Mouse (Mus musculus) ovary, postnatal 36 days (tissue): ENCODE data around the gene Zrsr1.
A peak's percentile ranks its signal among the peaks of the same experiment; 100 is the strongest.

Source experiments
- DNase-seq: peaks from one replicate; pipeline ENCODE4 v3.0.0; 2022; ENCODE audit warnings: low spot score, mixed read lengths

Gene Zrsr1

DNA sequence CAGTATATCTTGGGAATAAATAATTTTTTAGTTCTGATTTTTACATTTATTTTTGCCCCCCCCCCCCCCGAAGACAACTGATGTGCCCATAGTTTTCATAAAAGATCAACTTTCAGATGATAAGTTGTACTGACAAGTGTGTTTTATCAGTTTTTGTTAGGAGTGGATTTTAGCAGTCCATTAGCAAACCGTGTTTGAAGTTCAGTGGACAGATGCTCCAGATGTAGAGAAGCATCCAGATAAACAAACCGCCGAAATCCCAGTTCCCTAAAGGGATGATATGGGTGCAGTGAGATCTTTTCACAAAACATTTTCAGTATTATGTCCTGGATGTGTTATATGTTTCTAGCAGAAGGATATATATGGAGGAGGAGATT is 37.0 kb downstream of the Zrsr1 start:
- no peak for DNase-seq

DNA sequence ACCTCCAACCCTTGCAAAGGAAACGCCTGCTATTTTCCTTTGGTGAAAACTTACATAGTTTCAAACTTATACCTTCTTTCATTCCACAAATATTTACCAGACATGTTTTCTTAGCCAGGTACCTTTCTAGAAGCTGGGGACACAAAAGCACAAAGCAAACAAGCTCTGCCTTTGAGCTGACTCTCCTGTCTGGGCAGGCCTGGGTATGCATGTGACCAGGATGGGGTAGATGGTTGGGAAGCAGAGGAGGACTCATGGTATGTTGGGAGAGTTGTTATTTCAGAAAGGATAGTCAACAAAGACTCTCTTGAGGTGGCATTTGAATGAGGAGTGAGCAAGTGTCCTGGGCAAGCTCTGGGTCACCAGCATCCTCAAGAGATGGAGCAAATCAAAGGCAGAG is 41.3 kb downstream of the Zrsr1 start:
- no peak for DNase-seq

DNA sequence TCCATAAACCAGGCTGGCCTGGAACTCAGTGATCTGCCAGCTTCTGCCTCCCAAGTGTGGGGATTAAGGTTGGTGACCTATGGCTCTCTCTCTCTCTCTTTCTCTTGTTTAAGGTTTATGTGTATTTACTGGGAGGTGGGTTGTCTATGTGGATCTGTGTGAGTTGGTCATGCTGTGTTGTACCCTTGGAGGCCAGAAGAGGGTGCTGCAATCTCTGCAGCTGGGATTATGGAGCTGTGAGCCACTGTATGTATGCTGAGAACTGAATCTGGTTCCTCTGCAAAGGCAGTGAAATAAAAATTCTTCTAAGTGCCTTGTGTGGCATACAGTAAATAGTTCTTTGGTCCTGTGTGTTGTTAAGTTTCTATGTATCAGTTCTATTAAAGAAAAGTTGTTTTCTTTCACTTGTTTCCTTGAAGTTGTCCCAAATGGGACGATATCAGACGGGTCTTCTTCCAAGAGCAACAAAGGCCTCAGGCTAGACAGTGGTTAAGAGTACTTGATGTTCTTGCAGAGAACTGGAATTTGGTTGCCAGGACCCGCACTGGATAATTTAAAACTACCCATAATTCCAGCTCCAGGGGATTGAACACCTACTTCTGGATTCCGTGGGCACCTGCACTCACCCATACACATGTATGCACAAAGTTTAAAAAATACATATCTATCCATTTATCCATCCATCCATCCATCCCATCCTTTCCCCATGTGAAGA is 41.9 kb downstream of the Zrsr1 start:
- DNase-seq = no peak

DNA sequence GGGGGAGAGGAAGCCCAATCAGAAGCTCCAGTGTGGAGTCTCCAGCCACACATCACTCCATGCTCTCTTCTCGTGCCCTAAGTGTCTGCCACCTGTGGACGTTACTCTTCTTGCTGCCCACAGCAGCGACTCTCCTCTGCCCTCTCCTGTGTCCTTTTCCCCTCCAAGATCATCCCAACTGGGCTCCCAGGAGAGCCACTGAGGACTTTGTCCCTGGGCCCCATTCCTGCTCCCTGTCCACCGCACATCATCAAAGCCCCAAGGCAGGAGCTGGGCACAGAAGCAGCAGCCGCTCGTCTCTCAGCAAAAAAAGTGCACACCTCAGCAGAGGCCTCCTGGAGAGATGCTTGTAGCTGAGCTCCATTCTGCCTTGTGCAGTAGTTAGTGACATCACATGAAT is 43.2 kb downstream of the Zrsr1 start:
- DNase-seq = no peak

DNA sequence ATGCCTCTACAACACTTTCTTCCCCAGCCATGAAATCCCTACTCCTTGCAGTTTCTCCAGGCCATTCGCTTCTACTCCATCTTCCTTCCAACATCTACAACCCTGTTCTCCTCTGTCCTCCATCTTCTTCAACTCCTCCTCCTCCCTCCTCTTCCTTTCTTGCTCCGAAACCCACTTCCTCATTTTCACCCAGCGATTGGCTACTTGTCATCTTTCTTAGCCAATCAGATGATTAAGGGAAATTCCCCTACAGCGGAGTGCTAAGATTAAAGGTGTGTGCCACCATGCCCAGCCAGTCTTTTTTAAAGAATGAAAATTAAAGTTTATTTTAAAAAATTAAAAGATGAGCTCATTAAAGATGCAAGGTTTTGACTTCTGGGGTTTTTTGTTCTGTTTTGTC is 46.1 kb downstream of the Zrsr1 start:
- DNase-seq = no peak

DNA sequence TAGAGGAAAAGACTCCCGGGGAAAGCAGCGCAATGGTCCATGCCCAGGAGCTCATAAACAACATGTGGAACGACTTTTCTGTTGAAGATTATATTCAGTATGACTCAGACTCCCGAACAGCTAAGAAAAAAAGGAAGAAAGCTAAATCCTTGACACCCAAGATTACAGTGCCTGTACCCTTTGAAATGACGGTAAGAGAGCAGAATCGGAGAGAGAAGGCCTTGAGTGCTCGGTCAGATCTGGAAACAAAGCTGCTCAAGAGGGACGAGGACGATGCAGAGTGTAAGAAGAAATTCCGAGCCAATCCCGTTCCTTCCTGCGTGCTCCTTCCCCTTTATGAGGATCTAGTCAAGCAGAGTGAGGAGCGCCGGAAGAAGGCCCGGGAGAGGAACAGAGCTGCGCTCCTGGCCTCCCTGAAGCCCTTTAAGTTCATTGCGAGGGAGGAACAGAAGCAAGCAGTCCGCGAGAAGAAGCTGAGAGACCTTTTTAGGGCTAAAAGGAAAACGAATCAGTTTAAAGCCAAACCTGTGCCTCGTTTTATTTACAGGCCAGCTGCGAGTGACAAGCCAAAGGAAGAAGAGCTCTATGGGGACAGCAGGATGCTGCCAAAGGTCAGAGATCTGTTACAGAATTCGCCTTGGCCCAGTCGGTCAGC is 48.4 kb downstream of the Zrsr1 start:
- peak; percentile 22 for DNase-seq

DNA sequence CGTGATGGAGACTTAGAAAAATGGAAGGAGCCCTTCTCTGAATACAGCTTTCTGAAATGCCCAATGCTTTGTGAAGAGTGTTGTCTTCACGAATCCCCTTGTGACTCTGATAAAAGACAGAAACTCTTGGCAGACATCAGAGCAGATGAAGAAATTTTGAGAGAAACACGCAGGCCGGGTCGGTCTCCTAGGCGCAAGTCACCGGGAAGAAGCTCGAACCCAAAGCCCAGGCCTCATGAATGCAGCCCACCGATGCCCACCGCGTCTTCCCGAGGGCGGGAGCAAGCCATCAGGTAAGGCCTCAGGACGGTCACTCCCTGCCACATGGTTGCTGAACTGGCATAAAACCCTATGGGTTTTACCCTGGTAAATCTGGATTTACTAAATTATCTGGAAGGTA is 49.0 kb downstream of the Zrsr1 start:
- no peak for DNase-seq

DNA sequence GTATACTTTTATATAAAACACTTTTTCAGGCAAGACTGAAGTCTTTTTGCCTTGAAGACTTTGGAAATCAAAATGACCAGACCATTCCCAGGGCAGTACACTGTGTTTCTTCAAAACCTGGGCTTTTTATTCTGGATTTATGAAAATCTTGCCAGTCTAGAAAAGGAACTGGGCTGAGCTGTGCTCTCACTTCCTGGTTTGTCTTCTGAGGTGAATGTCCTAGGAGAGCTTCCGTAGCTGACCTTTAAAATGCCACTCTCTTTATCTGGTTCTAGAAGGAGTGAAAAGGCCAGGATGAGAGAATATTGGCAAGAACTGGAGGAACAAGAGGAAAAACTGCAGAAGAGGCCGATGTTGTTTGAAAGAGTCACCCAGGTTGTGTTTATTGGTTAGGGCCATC is 51.4 kb downstream of the Zrsr1 start:
- DNase-seq = no peak

DNA sequence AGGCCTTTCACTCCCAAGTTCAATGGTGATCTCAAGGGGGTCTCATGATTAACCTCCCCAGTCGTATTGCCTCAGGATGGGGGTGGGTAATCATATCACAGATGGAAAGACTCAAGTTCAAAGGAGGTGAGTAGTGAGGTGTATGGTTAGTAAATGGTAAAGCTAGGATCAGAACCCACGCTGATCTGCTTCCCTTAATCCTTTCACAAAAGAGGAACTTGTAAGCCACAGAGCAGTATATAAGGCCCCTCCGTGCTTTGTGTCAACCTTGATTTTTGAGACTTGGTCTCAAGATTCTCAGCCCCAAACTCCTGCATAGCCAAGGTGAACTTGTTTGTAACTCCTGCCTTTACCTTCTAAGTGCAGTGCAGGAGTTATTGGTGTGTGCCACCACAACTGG is 52.4 kb downstream of the Zrsr1 start:
- DNase-seq = no peak
